In the genomic region with DNA sequence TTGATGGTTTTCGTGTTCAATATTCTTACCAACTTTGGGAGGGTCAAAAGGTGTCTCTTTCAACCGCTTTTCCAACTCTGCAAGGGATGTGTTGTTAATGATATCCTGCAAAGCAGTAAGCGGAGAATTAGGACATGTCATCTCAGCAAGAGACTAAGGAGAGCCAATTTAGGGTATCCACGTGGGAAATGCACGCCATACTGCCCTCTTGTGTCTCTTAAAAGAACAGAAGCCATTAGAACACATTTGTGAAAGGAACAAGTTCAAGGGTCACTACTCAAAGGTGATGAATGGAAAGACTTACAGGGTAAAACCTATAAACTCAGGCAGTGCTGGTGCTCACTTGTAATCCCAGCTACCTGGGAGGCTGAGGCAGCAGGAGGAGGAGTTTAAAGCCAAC, we compare ENCODE assay signal across 12 mouse cellular contexts. TPM values are rescaled to one million over a fixed set of nuclear protein-coding genes. Genes with fewer than 3 reads are reported as not detected.
DNase-seq lines count a peak whose midpoint lies in the region; ATAC-seq and TF ChIP-seq lines count a peak whose summit lies in the region.
"Had no signal": no experiment of that assay in that cellular context is flagged by ENCODE, and none has a peak within 500 bp of the region (broad histone marks: within the 10 kb centered on the region; RNA-seq: fewer than 3 reads in every experiment).

No protein-coding gene starts in this region.

- TF ChIP-seq POLR2A in cortical plate, adult 2 months (IDR thresholded peaks at IDR 0.05; ENCODE audit: extremely low read depth, insufficient read depth, low read length), result no peak

- no peaks in the 10 kb centered on the region for H3K9me3 ChIP-seq in midbrain, embryonic 14.5 days (ENCODE audit: control insufficient read depth, low read length)
- no peaks in the 10 kb centered on the region for H3K9me3 ChIP-seq in midbrain, embryonic 15.5 days

- no peak overlapping the region for H3K4me3 ChIP-seq in midbrain, embryonic 14.5 days (replicated peaks; ENCODE audit: low read depth, low read length)
- no peak overlapping the region for H3K4me3 ChIP-seq in midbrain, embryonic 15.5 days
- no peak overlapping the region for H3K4me3 ChIP-seq in cortical plate, adult 2 months (ENCODE audit: insufficient read depth, low read length)

- H3K27me3 ChIP-seq in midbrain, embryonic 14.5 days (ENCODE audit: control insufficient read depth, insufficient read depth, low read length), result no peaks in the 10 kb centered on the region
- no peaks in the 10 kb centered on the region for H3K27me3 ChIP-seq in midbrain, embryonic 15.5 days (replicated peaks)

- no peak overlapping the region for H3K9ac ChIP-seq in midbrain, embryonic 14.5 days (replicated peaks; ENCODE audit: low read length)
- H3K9ac ChIP-seq in midbrain, embryonic 15.5 days, result no peak overlapping the region

- no peak overlapping the region for H3K4me2 ChIP-seq in midbrain, embryonic 14.5 days (ENCODE audit: low read length)
- H3K4me2 ChIP-seq in midbrain, embryonic 15.5 days, result no peak overlapping the region

- peaks cover 59% of the 10 kb centered on the region for H3K36me3 ChIP-seq in midbrain, embryonic 14.5 days (ENCODE audit: control insufficient read depth, insufficient read depth, low read length)
- H3K36me3 ChIP-seq in midbrain, embryonic 15.5 days (replicated peaks), result no peaks in the 10 kb centered on the region; the same call in 1 of the 2 replicates

- no peak overlapping the region for H3K27ac ChIP-seq in midbrain, embryonic 14.5 days (replicated peaks; ENCODE audit: low read depth, low read length)
- no peak overlapping the region for H3K27ac ChIP-seq in midbrain, embryonic 15.5 days
- no peak overlapping the region for H3K27ac ChIP-seq in cortical plate, adult 2 months (ENCODE audit: insufficient read depth, low read length)
- H3K27ac ChIP-seq: macrophage had no signal

- WGBS in midbrain, embryonic 14.5 days, result 49% methylated on average over 5 of the region's 5 CpGs
- 45% methylated on average over 5 of the region's 5 CpGs for WGBS in midbrain, embryonic 15.5 days

- TF ChIP-seq CTCF in cortical plate, adult 2 months (IDR thresholded peaks at IDR 0.05; ENCODE audit: extremely low read depth, insufficient read depth, low read length), result peak; percentile 21; the same call in 1 of the 2 replicates

- H3K4me1 ChIP-seq in midbrain, embryonic 14.5 days (ENCODE audit: control insufficient read depth, insufficient read depth, low read length), result no peaks in the 10 kb centered on the region
- no peaks in the 10 kb centered on the region for H3K4me1 ChIP-seq in midbrain, embryonic 15.5 days
- H3K4me1 ChIP-seq in cortical plate, adult 2 months (ENCODE audit: control insufficient read depth, insufficient read depth, low read length), result no peaks in the 10 kb centered on the region

- peak; percentile 10 for DNase-seq in heart, postnatal 4 days
- no peak for DNase-seq in heart, adult 11 months
- DNase-seq in midbrain, embryonic 14.5 days, result peak; percentile 47
- DNase-seq in telencephalon, adult 2 months (ENCODE audit: low read depth, low spot score), result peak; percentile 9
- DNase-seq in layer of hippocampus, adult 8-10 months (ENCODE audit: low spot score in 2 of 2), result no peak
- DNase-seq in testis, postnatal 14 days (ENCODE audit: low spot score), result no peak
- DNase-seq: adrenal gland, adult 8-10 months; kidney, postnatal 25 days had no signal

- ATAC-seq in midbrain, embryonic 14.5 days (ENCODE audit: low FRiP score, low TSS enrichment), result no peak
- ATAC-seq in midbrain, embryonic 15.5 days (replicated peaks), result no peak
- ATAC-seq: forebrain, embryonic 16.5 days had no signal

RNA-seq across cellular contexts. Expression of a gene that starts 39.6 kb away (rescaled TPM):
- total RNA-seq in heart, postnatal 4 days (2021), result 10 to 100 TPM; 19.3 to 21.2 TPM
- 27.2 and 32.9 TPM in 2 replicates for polyA plus RNA-seq in midbrain, embryonic 14.5 days (2014; fragmentation: Nextera tagmentation; extraction: Ambion mirVana)
- polyA plus RNA-seq in midbrain, embryonic 15.5 days (2015; fragmentation: Nextera tagmentation; extraction: Ambion mirVana), result 30.2 and 31.2 TPM in 2 replicates
- polyA plus RNA-seq in cortical plate, adult 2 months (2012; rRNA removed), result 24.3 and 25.3 TPM in 2 replicates
- 10 to 100 TPM; 24.0 to 30.4 (median 30.0) TPM for total RNA-seq in layer of hippocampus, adult 8-10 months (2022)

RNA-seq across cellular contexts. Expression of a gene that starts 43.3 kb away (rescaled TPM):
- total RNA-seq in heart, postnatal 4 days (2021), result 10 to 100 TPM; 30.7 to 32.3 TPM
- polyA plus RNA-seq in midbrain, embryonic 14.5 days (2014; fragmentation: Nextera tagmentation; extraction: Ambion mirVana), result 50.7 and 53.8 TPM in 2 replicates
- polyA plus RNA-seq in midbrain, embryonic 15.5 days (2015; fragmentation: Nextera tagmentation; extraction: Ambion mirVana), result 54.9 and 56.4 TPM in 2 replicates
- polyA plus RNA-seq in cortical plate, adult 2 months (2012; rRNA removed), result 35.7 and 37.5 TPM in 2 replicates
- 10 to 100 TPM; 36.8 to 44.7 (median 42.0) TPM for total RNA-seq in layer of hippocampus, adult 8-10 months (2022)

RNA-seq across cellular contexts. Expression of a gene that starts 43.4 kb away (rescaled TPM):
- total RNA-seq in heart, postnatal 4 days (2021), result 1 to 10 TPM; 2.3 to 2.5 TPM
- 7.1 and 9.1 TPM in 2 replicates for polyA plus RNA-seq in midbrain, embryonic 14.5 days (2014; fragmentation: Nextera tagmentation; extraction: Ambion mirVana)
- 6.5 and 7.4 TPM in 2 replicates for polyA plus RNA-seq in midbrain, embryonic 15.5 days (2015; fragmentation: Nextera tagmentation; extraction: Ambion mirVana)
- polyA plus RNA-seq in cortical plate, adult 2 months (2012; rRNA removed), result 1.1 and 2.3 TPM in 2 replicates
- total RNA-seq in layer of hippocampus, adult 8-10 months (2022), result 1 to 10 TPM; 3.8 to 6.5 (median 5.9) TPM

Comparison
In these comparisons a context has a peak if more than half of its experiments do, and no peak if none do; other contexts are left out.
1. DNase-seq: peak in heart, postnatal 4 days (single experiment), midbrain, embryonic 14.5 days (single experiment) and telencephalon, adult 2 months (single experiment); none in heart, adult 11 months (single experiment), layer of hippocampus, adult 8-10 months (0 of 2) and testis, postnatal 14 days (single experiment).